Mouse (Mus musculus) right cerebral cortex, postnatal 10 days (tissue): ENCODE measurements around the gene Sirt4.
"Not testable (repeated sequence)": the region's sequence is repeated elsewhere in the genome, so short reads cannot be mapped to it uniquely, and the experiment has no call there.

Source experiments
- DNase-seq, 2 experiments: peaks; one replicate each; pipeline ENCODE4 v3.0.0; 2021; ENCODE audit warnings: low spot score in 2 of 2

Sirt4 gene

GRCm38 (mm10) chr5:115470766-115471531 is 13.6 kb downstream of the Sirt4 start:
- DNase-seq = peak in 1 of 2 experiments; percentile 57

- no peak for DNase-seq
Observed at GRCm38 (mm10) chr5:115469791-115470190, 14.7 kb downstream of the Sirt4 start.

GRCm38 (mm10) chr5:115465642-115466420 is 18.7 kb downstream of the Sirt4 start, which contains the start of gene Pla2g1b:
Gene Pla2g1b, plus strand, starts transcription at chr5:115466262.
- no peak for DNase-seq

- DNase-seq = no peak
Observed at GRCm38 (mm10) chr5:115464408-115465115, 20.0 kb downstream of the Sirt4 start.

- no peak for DNase-seq
Observed at GRCm38 (mm10) chr5:115458918-115459317, 25.6 kb downstream of the Sirt4 start.

GRCm38 (mm10) chr5:115455838-115456237 is 28.7 kb downstream of the Sirt4 start:
- no peak for DNase-seq

GRCm38 (mm10) chr5:115454422-115455090 is 30.0 kb downstream of the Sirt4 start:
- no peak for DNase-seq

- no peak for DNase-seq
Observed at GRCm38 (mm10) chr5:115450410-115451317, 33.9 kb downstream of the Sirt4 start.

- DNase-seq = no peak
Observed at GRCm38 (mm10) chr5:115449247-115449646, 35.3 kb downstream of the Sirt4 start.

GRCm38 (mm10) chr5:115447108-115447507 is 37.4 kb downstream of the Sirt4 start:
- DNase-seq = no peak

- no peak for DNase-seq
Observed at GRCm38 (mm10) chr5:115444130-115444529, 40.4 kb downstream of the Sirt4 start.

GRCm38 (mm10) chr5:115442663-115443062 is 41.9 kb downstream of the Sirt4 start:
- not testable (repeated sequence) for DNase-seq

- peak; percentile 85 to 88 for DNase-seq
Observed at GRCm38 (mm10) chr5:115441205-115441849, 43.2 kb downstream of the Sirt4 start.

GRCm38 (mm10) chr5:115438667-115439066 is 45.9 kb downstream of the Sirt4 start:
- no peak for DNase-seq

GRCm38 (mm10) chr5:115437945-115438315 is 46.6 kb downstream of the Sirt4 start:
- DNase-seq = no peak

GRCm38 (mm10) chr5:115437242-115437944 is 47.1 kb downstream of the Sirt4 start:
- no peak for DNase-seq

GRCm38 (mm10) chr5:115436421-115437124 is 48.0 kb downstream of the Sirt4 start:
- peak; percentile 94 to 96 for DNase-seq

GRCm38 (mm10) chr5:115435755-115436379 is 48.7 kb downstream of the Sirt4 start:
- no peak for DNase-seq
